Mouse (Mus musculus) lung, embryonic 15.5 days (tissue): ENCODE data around the gene Rif1. TPM values are rescaled to one million over a fixed set of nuclear protein-coding genes. Genes with fewer than 3 reads are reported as not detected.

Experiments used
- ATAC-seq: fragments of 200-750 bp; cut with Nextera tagmentation; 2 replicates; pipeline ENCODE4 v1.8.0; 2017; ENCODE audit warnings: moderate number of reproducible peaks, borderline replicate concordance; ENCODE audit not compliant: low FRiP score, low TSS enrichment; ENCODE audit errors: extremely low read depth
- H3K27ac ChIP-seq: fragments of 300-500 bp; sonication (generic); 2 replicates; pipeline ENCODE4 v1.5.1; 2015; ENCODE audit warnings: moderate library complexity, mild to moderate bottlenecking, inconsistent platforms
- H3K27me3 ChIP-seq: fragments of 300-500 bp; sonication (generic); 2 replicates; pipeline ENCODE4 v1.6.1; 2015; ENCODE audit warnings: inconsistent platforms
- H3K36me3 ChIP-seq: fragments of 300-500 bp; sonication (generic); 2 replicates; pipeline ENCODE4 v1.6.1; 2015; ENCODE audit warnings: inconsistent platforms
- H3K4me1 ChIP-seq: fragments of 300-500 bp; sonication (generic); 2 replicates; pipeline ENCODE4 v1.6.1; 2015; ENCODE audit warnings: inconsistent platforms
- H3K4me2 ChIP-seq: fragments of 300-500 bp; sonication (generic); 2 replicates; pipeline ENCODE4 v1.6.1; 2015; ENCODE audit warnings: inconsistent platforms, mild to moderate bottlenecking, moderate library complexity
- H3K4me3 ChIP-seq: fragments of 300-500 bp; sonication (generic); 2 replicates; pipeline ENCODE4 v1.5.1; 2015; ENCODE audit warnings: mild to moderate bottlenecking, inconsistent platforms
- H3K9ac ChIP-seq: fragments of 300-500 bp; sonication (generic); 2 replicates; pipeline ENCODE4 v1.6.1; 2015; ENCODE audit warnings: inconsistent platforms
- H3K9me3 ChIP-seq: fragments of 300-500 bp; sonication (generic); 2 replicates; pipeline ENCODE4 v1.6.1; 2016; ENCODE audit warnings: inconsistent platforms
- WGBS: fragments of 180-500 bp; shearing (Covaris S2); methylation state at CpG from one replicate; pipeline ENCODE4 v1.1.7; 2015; 5-methylcytosine and 5-hydroxymethylcytosine counted together
- polyA plus RNA-seq: library from polyadenylated mRNA; unstranded; fragments of >200 nt; fragmentation: Nextera tagmentation; extraction: Ambion mirVana; gene quantifications from 2 replicates; pipeline ENCODE4 v1.2.1, GENCODE M21; 2015

Rif1 gene
- polyA plus RNA-seq, result 39.4 and 39.5 TPM in 2 replicates

DNA sequence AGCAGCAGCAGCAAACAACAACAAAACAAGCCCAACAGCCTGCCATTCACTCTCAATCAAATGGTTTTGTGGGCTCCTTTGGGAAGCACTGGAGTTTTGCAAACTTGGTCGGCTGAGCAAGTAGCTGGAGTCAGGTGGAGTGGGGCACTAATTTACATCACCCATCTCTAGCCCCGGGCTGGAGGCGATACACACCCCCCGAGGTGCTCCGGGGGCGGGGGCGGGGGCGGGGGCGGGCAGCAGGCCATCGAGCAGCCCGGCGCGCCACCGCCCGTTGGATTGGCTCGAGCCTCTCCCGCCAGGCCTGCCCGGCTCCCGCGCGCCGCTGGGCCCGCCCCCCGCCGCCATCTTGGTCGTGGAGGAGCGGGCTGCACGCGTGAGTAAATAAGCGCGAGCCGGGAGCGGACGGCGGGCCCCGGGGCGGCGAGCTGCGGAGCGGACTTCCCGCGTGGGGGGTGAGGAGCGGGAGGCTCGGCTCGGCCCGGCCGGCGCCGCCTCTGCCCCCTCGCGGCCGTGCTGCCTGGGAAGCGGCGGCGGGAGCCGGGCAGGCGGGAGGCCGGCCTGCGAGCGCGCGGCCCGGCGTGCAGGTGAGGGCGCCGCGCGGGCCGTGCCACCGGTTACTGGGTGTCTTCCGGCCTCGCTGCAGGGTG lies at the start of gene Rif1:
Rif1 (plus strand) TSS at position 342 of the 650 bp plus-strand sequence.
- 0% methylated on average over 50 of the region's 72 CpGs for WGBS

DNA sequence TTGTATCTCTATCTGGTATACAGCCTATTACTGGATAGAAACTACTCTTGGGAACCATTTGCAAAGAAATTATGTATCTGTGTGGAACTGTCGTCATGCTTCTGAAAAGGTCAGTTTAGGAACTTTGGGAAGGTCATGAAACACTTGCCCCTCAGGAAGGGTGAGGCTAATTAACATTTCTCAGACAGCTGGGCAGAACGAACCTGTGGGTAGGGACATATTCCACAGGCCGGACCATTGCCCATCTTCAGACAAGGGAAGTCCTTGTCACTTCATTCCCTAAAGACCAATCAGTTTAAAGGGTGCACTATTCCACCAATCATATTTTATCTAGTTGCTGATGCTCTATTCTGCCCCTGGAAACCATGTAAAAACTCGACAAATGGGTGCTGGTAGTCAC lies 45.6 kb upstream of the Rif1 start:
- no peak for ATAC-seq
- Histone ChIP-seq H3K9me3 (no peaks in the 10 kb centered on the region), H3K4me2 (no peak overlapping the region), H3K36me3 (no peaks in the 10 kb centered on the region), H3K4me3 (no peak overlapping the region), H3K27me3 (no peaks in the 10 kb centered on the region), H3K4me1 (no peaks in the 10 kb centered on the region), H3K27ac (no peak overlapping the region), H3K9ac (no peak overlapping the region)
- 77% methylated on average over 4 of the region's 4 CpGs for WGBS

More for the DNA sequence above, at the start of gene Rif1:
- H3K9me3 ChIP-seq, result no peaks in the 10 kb centered on the region
- peak within 1 kb of the TSS; percentile 100 for H3K4me3 ChIP-seq
- ATAC-seq, result peak; percentile 96
- H3K27me3 ChIP-seq, result no peaks in the 10 kb centered on the region
- peak within 1 kb of the TSS; percentile 67 for H3K4me2 ChIP-seq
- H3K36me3 ChIP-seq, result peaks cover 13% of the 10 kb centered on the region
- H3K9ac ChIP-seq, result peak within 1 kb of the TSS; percentile 99
- H3K4me1 ChIP-seq, result peaks cover 16% of the 10 kb centered on the region
- H3K27ac ChIP-seq, result peak within 1 kb of the TSS; percentile 95

DNA sequence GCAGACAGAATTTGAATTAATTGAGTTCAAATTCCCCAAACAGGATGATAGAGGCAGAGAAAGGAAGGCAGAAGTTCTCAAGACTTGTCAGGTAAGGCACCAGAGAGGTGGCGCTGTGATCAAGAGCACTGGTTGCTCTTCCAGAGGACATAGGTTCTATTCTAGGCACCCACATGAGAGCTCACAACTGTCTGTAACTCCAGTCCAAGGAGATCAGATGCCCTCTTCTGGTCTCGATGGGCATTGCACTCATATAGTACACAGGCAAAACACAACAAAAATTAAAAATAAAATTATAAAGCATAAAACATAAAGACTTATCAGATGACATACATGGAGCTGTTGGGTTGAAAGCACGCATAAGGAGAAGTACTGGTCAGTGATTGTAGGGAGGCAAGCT lies 43.2 kb upstream of the Rif1 start:
- ATAC-seq, result no peak
- H3K9me3 ChIP-seq, result no peaks in the 10 kb centered on the region
- H3K4me1 ChIP-seq, result no peaks in the 10 kb centered on the region
- no peak overlapping the region for H3K4me2 ChIP-seq
- no peak overlapping the region for H3K9ac ChIP-seq
- no peak overlapping the region for H3K4me3 ChIP-seq
- no peaks in the 10 kb centered on the region for H3K27me3 ChIP-seq
- H3K36me3 ChIP-seq, result no peaks in the 10 kb centered on the region
- no peak overlapping the region for H3K27ac ChIP-seq
- 79% methylated on average over 3 of the region's 3 CpGs for WGBS

DNA sequence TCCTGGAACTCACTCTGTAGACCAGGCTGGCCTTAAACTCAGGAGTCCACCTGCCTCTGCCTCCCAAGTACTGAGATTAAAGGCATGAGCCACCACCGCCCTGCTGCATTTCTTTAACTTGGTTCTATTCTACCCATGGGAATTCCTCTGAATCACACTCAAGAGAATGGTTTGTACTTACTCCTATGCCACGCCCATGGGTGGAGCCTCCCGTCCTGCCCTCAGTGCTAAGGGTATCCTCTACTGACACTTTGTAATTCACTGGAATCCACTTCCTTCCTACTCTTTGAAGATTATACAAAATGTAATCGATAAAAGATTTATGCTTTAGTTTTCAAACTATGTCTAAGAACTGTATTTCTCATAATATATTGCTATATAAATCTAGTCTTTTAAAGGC lies 41.1 kb upstream of the Rif1 start:
- H3K4me1 ChIP-seq, result no peaks in the 10 kb centered on the region
- H3K27me3 ChIP-seq, result no peaks in the 10 kb centered on the region
- no peak overlapping the region for H3K4me3 ChIP-seq
- no peak overlapping the region for H3K9ac ChIP-seq
- H3K4me2 ChIP-seq, result no peak overlapping the region
- no peak overlapping the region for H3K27ac ChIP-seq
- H3K9me3 ChIP-seq, result no peaks in the 10 kb centered on the region
- no peaks in the 10 kb centered on the region for H3K36me3 ChIP-seq
- no peak for ATAC-seq
- WGBS, result 70% methylated on average over 4 of the region's 4 CpGs

DNA sequence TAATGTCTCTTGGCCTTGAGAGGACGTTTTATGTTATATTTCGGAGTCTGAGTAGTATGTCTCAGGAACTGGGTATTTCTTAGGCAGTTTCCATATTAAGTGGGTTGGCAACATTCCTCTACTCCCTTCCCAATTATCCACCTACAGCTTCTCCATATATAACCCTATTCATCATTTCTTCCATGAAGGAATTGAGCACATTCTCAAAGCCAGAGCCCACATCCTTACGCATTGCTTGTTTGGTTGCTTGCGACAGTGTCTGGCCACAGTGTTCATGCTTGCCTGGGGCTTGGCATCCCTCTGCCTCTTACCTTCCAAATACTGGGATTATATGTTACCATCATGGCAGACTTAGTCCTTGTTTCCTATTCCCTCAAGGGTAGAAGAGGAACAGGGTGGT lies 38.0 kb upstream of the Rif1 start:
- no peak for ATAC-seq
- H3K4me1 ChIP-seq, result 0 out of 2 replicates have a peak, but pooled peaks cover 2% of the 10 kb centered on the region
- H3K4me2 ChIP-seq, result no peak overlapping the region
- H3K4me3 ChIP-seq, result no peak overlapping the region
- no peak overlapping the region for H3K27ac ChIP-seq
- no peak overlapping the region for H3K9ac ChIP-seq
- H3K36me3 ChIP-seq, result no peaks in the 10 kb centered on the region
- no peaks in the 10 kb centered on the region for H3K9me3 ChIP-seq
- H3K27me3 ChIP-seq, result no peaks in the 10 kb centered on the region
- 85% methylated on average over 4 of the region's 4 CpGs for WGBS

DNA sequence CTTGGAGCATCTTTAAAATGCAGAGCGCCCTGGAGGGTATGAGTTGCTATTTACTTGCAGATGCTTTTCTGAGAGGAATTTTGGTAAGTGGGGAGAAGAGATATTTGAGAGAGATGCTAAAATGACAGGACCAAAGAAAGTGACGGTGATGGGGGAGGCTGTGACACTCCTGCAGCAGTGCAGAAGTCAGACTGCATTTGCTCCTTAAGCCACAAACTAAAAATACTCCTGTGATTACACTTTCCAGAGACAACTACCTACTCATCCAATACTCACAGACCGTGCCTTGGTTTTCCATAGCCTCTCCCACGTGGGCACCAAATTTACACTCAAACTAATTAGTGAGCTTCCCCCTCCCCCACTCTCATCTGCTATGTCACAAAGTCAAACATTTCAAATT lies 37.5 kb upstream of the Rif1 start:
- H3K4me2 ChIP-seq, result no peak overlapping the region
- no peaks in the 10 kb centered on the region for H3K9me3 ChIP-seq
- 63% methylated on average over 4 of the region's 4 CpGs for WGBS
- no peak overlapping the region for H3K27ac ChIP-seq
- H3K27me3 ChIP-seq, result no peaks in the 10 kb centered on the region
- H3K4me1 ChIP-seq, result 0 out of 2 replicates have a peak, but pooled peaks cover 2% of the 10 kb centered on the region
- no peaks in the 10 kb centered on the region for H3K36me3 ChIP-seq
- no peak for ATAC-seq
- no peak overlapping the region for H3K4me3 ChIP-seq
- no peak overlapping the region for H3K9ac ChIP-seq

DNA sequence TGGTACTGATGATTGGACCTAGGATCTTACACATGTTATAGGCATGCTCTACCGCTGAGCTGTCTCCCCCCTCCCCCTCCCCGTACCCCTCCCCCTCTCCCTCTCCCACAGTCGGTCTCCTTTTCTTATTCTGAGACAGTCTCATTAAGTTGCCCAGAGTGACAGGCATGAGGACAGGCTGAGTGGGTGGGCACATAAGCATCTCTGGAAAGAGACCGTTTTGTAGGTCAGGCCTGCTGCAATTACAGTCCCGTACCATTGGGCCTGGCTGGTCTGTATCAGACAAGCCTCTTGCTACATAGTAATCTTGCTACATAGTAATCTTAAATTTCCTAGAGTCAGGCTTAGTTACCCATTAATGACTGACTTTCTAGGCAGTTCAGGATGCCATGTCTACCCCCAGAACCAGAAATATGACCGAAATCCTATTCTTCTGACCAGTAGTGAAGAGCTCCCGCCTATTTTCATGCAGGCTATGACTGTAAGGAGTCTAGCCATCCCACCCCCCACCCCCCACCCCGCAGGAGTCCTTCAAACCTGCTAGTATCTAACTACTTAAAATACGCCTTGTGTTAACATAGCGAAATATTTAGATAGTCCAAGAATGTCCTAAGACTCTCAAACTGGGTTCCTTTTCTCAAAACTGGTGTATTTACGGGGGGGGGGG lies 35.6 kb upstream of the Rif1 start:
- Histone ChIP-seq H3K9me3 (no peaks in the 10 kb centered on the region), H3K36me3 (no peaks in the 10 kb centered on the region), H3K4me3 (peak overlapping the region; percentile 42), H3K9ac (no peak overlapping the region), H3K27me3 (no peaks in the 10 kb centered on the region), H3K4me1 (0 out of 2 replicates have a peak, but pooled peaks cover 2% of the 10 kb centered on the region), H3K4me2 (peak overlapping the region; percentile 53), H3K27ac (no peak overlapping the region)
- WGBS, result 45% methylated on average over 9 of the region's 11 CpGs
- peak; percentile 42; the same call in 1 of the 2 replicates for ATAC-seq

DNA sequence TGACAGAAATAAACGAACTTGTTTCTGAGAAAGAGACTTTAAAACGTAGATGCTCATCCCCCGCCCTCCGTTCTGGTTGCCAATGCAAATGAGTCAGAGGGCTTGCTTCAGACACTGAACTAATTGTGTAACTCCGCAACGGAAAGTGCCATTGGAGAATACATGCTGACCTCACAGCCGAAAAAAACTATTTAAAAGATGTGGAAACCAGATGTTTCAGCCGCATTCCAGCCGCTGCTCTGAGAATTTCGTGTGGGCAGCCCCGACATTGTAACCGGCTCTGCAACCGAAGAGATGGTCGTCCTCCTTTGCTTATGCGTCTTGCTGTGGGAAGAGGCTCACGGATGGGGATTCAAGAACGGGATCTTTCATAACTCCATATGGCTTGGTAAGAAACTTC lies 34.8 kb upstream of the Rif1 start, which contains the start of gene Tnfaip6:
Tnfaip6 (plus strand) TSS at position 128 of the 400 bp plus-strand sequence.
- Histone ChIP-seq H3K27ac (no peak within 1 kb of the TSS), H3K4me1 (0 out of 2 replicates have a peak, but pooled peaks cover 2% of the 10 kb centered on the region), H3K9me3 (no peaks in the 10 kb centered on the region), H3K36me3 (no peaks in the 10 kb centered on the region), H3K27me3 (no peaks in the 10 kb centered on the region), H3K4me3 (peak within 1 kb of the TSS; percentile 42), H3K9ac (peak within 1 kb of the TSS; percentile 8; the same call in 1 of the 2 replicates), H3K4me2 (peak within 1 kb of the TSS; percentile 53)
- under 1% methylated on average over 17 of the region's 17 CpGs for WGBS
- peak; percentile 82; the same call in 1 of the 2 replicates for ATAC-seq

DNA sequence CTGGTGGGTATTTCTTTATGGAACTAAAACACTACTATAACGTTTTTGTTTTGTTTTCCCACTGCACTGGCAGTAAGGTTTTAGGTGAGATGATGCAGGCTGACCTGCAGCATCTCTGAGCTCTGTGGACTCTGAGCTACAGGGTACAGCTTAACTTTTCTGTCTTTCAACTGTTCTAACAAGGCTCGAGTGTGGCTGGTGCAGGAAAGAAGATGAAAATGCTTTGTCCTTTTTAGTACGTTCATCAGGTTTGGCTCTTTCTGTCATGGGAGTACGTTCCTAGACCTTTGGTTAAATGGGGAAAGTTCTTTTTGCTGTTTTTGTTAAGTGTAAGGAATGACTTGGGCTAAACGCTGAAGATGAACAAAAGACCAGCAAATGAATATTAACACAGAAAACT lies 34.1 kb upstream of the Rif1 start:
- H3K27ac ChIP-seq, result no peak overlapping the region
- peak overlapping the region; percentile 53 for H3K4me2 ChIP-seq
- H3K27me3 ChIP-seq, result no peaks in the 10 kb centered on the region
- H3K9ac ChIP-seq, result no peak overlapping the region
- whole genome bisulfite sequencing, result 56% methylated on average over 5 of the region's 5 CpGs
- H3K36me3 ChIP-seq, result no peaks in the 10 kb centered on the region
- ATAC-seq, result no peak
- peak overlapping the region; percentile 42; the same call in 1 of the 2 replicates for H3K4me3 ChIP-seq
- no peaks in the 10 kb centered on the region for H3K9me3 ChIP-seq
- H3K4me1 ChIP-seq, result 0 out of 2 replicates have a peak, but pooled peaks cover 2% of the 10 kb centered on the region

DNA sequence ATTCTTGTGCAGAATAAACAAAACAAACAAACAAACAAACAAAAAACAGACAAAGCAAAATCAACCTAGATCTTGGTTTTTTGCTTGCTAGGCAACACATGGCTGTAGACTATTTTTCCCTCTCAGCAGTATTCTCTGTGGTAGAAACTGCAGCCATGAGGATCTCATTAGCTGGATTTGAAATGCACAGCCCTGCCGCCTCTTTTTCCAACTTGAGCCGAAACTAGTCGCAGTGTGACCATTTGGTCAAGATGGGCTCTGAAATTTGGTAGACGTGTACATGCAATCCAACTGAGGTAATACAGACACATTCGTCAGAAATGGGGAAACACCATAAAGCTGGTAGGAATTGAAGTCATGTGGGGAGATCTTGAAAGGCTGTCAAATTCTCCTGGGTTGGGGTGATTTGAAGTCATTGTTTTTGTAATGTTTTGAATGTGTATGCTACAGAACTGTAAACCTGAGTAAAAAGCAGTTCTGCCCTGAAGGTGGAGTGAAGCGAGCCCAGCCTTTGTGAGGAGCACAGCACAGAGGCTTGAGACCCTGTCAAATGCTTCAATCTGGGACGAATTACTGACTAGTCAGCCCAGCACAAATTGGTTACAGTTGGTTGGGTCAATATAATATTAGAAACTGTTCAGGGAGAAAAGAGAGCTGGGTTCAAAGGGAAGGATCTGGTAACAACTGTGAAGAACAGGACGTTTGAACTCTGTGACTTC lies 33.4 kb upstream of the Rif1 start:
- ATAC-seq, result no peak
- H3K9ac ChIP-seq, result no peak overlapping the region
- no peaks in the 10 kb centered on the region for H3K36me3 ChIP-seq
- H3K4me3 ChIP-seq, result no peak overlapping the region
- no peak overlapping the region for H3K27ac ChIP-seq
- 78% methylated on average over 8 of the region's 8 CpGs for WGBS
- H3K4me1 ChIP-seq, result 0 out of 2 replicates have a peak, but pooled peaks cover 2% of the 10 kb centered on the region
- H3K27me3 ChIP-seq, result no peaks in the 10 kb centered on the region
- peak overlapping the region; percentile 12; the same call in 1 of the 2 replicates for H3K4me2 ChIP-seq
- no peaks in the 10 kb centered on the region for H3K9me3 ChIP-seq

DNA sequence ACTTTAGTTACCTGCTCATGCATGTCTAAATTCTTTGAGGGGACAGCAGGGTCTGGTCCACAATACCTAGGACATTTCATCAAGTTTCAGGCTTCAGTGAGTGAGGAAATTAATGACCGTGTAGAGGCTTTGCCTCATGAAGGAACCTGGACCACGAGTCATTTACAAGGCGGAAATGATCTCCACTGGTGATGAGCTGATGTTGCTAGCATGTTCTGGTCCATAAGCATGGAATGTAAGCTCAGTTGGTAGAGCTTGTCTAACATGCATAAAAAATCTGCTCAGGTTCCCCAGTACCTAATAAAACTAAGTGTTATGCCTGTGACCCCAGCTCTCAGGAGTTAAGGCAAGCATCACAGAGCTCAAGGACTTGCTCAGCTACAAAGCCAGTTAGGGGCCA lies 30.5 kb upstream of the Rif1 start:
- 84% methylated on average over 3 of the region's 3 CpGs for WGBS
- 0 out of 2 replicates have a peak, but pooled peaks cover 2% of the 10 kb centered on the region for H3K4me1 ChIP-seq
- no peaks in the 10 kb centered on the region for H3K27me3 ChIP-seq
- H3K9ac ChIP-seq, result no peak overlapping the region
- H3K9me3 ChIP-seq, result no peaks in the 10 kb centered on the region
- no peak for ATAC-seq
- no peaks in the 10 kb centered on the region for H3K36me3 ChIP-seq
- H3K27ac ChIP-seq, result no peak overlapping the region
- no peak overlapping the region for H3K4me2 ChIP-seq
- no peak overlapping the region for H3K4me3 ChIP-seq
